Mouse (Mus musculus): ENCODE measurements around the gene Ppp1r10.

GRCm38 (mm10) chr17:35919060-35919715 is 3.0 kb downstream of the Ppp1r10 start:
- no peak for TF ChIP-seq CTCF (conservative IDR thresholded peaks at IDR 0.05 in 1 of 2, IDR thresholded peaks at IDR 0.05 in 1 of 2; ENCODE audit: low read depth in 2 of 2, low read length in 2 of 2)
- no peak for TF ChIP-seq BHLHE40 (IDR thresholded peaks at IDR 0.05; ENCODE audit: low read depth, low read length)
- no peak for TF ChIP-seq USF1 (IDR thresholded peaks at IDR 0.05; ENCODE audit: low read depth, low read length)
- peak; percentile 71 for TF ChIP-seq POLR2A (IDR thresholded peaks at IDR 0.05; ENCODE audit: low read depth, low read length)
- no peak for TF ChIP-seq SMC3 (IDR thresholded peaks at IDR 0.05; ENCODE audit: low read depth, low read length)
- no peak for TF ChIP-seq EP300 (IDR thresholded peaks at IDR 0.05; ENCODE audit: low read length)
- no peak for TF ChIP-seq ZKSCAN1 (IDR thresholded peaks at IDR 0.05; ENCODE audit: borderline replicate concordance, low read depth, low read length)
- no peak for TF ChIP-seq ZC3H11A (IDR thresholded peaks at IDR 0.05; ENCODE audit: low read depth, low read length)
- TF ChIP-seq ETS1 (conservative IDR thresholded peaks at IDR 0.05; ENCODE audit: low read depth, low read length) = peak; percentile 61
- TF ChIP-seq TCF12 (IDR thresholded peaks at IDR 0.05; ENCODE audit: low read depth, low read length) = peak; percentile 54; the same call in 1 of the 2 replicates
- TF ChIP-seq E2F4 (IDR thresholded peaks at IDR 0.05; ENCODE audit: insufficient replicate concordance, low read depth, low read length) = 0 out of 2 replicates have a peak, but pooled peaks have one; percentile 14
- peak; percentile 89 for TF ChIP-seq POLR2AphosphoS2 (IDR thresholded peaks at IDR 0.05; ENCODE audit: low read depth, low read length)

All from CH12.LX (cell line).